Mouse (Mus musculus) embryonic facial prominence, embryonic 15.5 days (tissue): ENCODE measurements around the gene Celf6. TPM values are rescaled to one million over a fixed set of nuclear protein-coding genes. Genes with fewer than 3 reads are reported as not detected.

Experiments
- ATAC-seq: fragments of 200-750 bp; cut with Nextera tagmentation; 2 replicates; pipeline ENCODE4 v1.8.0; 2017; ENCODE audit warnings: low read depth, moderate TSS enrichment; ENCODE audit not compliant: insufficient number of reproducible peaks, low FRiP score, low TSS enrichment
- H3K27ac ChIP-seq: fragments of 300-500 bp; sonication (generic); replicated peaks from 2 replicates; pipeline ENCODE4 v1.5.1; 2015; ENCODE audit warnings: mild to moderate bottlenecking, inconsistent platforms
- H3K27me3 ChIP-seq: fragments of 300-500 bp; sonication (generic); 2 replicates; pipeline ENCODE4 v1.6.1; 2015; ENCODE audit warnings: inconsistent platforms
- H3K36me3 ChIP-seq: fragments of 300-500 bp; sonication (generic); 2 replicates; pipeline ENCODE4 v1.6.1; 2015; ENCODE audit warnings: mild to moderate bottlenecking, inconsistent platforms
- H3K4me1 ChIP-seq: fragments of 300-500 bp; sonication (generic); 2 replicates; pipeline ENCODE4 v1.6.1; 2015; ENCODE audit warnings: inconsistent platforms
- H3K4me2 ChIP-seq: fragments of 300-500 bp; sonication (generic); replicated peaks from 2 replicates; pipeline ENCODE4 v1.6.1; 2015; ENCODE audit warnings: mild to moderate bottlenecking, inconsistent platforms
- H3K4me3 ChIP-seq: fragments of 300-500 bp; sonication (generic); replicated peaks from 2 replicates; pipeline ENCODE4 v1.5.1; 2015; ENCODE audit warnings: mild to moderate bottlenecking, inconsistent platforms
- H3K9ac ChIP-seq: fragments of 300-500 bp; sonication (generic); 2 replicates; pipeline ENCODE4 v1.6.1; 2015; ENCODE audit warnings: inconsistent platforms
- H3K9me3 ChIP-seq: fragments of 300-500 bp; sonication (generic); replicated peaks from 2 replicates; pipeline ENCODE4 v1.6.1; 2016; ENCODE audit warnings: inconsistent platforms
- WGBS: fragments of 180-500 bp; shearing (Covaris S2); methylation state at CpG from one replicate; pipeline ENCODE4 v1.1.7; 2015; 5-methylcytosine and 5-hydroxymethylcytosine counted together
- polyA plus RNA-seq: library from polyadenylated mRNA; unstranded; fragments of >200 nt; fragmentation: Nextera tagmentation; extraction: Ambion mirVana; gene quantifications from 2 replicates; pipeline ENCODE4 v1.2.1, GENCODE M21; 2015

The Celf6 gene
- 0.48 and 0.62 TPM in 2 replicates for polyA plus RNA-seq

DNA sequence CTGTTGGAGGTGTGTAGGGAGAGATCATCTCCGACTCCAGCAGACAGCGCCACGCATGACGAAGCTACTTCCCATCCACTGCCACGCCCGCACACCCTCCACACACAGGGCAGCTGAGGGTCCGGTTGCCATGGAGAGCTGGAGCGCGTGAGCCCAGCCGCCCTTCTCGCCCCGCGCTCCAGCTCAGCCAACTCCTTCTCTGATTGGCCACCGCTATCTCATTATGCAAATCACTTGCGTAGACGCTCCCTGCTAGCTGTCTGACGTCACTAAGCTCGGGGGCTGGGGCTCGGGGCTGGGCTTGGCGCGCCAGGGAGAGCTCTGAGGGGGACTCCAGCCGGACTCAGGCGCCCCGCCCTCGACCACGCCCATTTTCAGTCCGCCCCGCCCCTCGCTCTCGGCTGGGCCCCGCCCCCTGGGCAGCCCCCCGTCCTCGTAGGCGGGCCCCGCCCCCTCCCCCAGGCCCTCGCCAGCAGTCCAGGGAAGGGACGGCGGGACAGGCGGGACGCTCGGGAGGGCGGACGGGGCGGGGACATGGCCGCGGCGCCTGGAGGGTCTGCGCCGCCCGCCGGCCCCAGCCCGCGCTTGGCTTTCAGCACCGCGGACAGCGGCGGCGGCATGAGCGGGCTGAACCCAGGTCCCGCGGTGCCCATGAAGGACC lies at the start of gene Celf6:
Celf6 (plus strand) TSS at position 74 of the 661 bp plus-strand sequence.
- Histone ChIP-seq H3K27me3 (peaks cover 27% of the 10 kb centered on the region), H3K4me3 (peak within 1 kb of the TSS; percentile 50), H3K27ac (no peak within 1 kb of the TSS), H3K9me3 (no peaks in the 10 kb centered on the region), H3K4me2 (peak within 1 kb of the TSS; percentile 90), H3K4me1 (peaks cover 16% of the 10 kb centered on the region), H3K36me3 (no peaks in the 10 kb centered on the region), H3K9ac (no peak within 1 kb of the TSS)
- peak; percentile 96 for ATAC-seq
- WGBS = 4% methylated on average over 50 of the region's 61 CpGs

DNA sequence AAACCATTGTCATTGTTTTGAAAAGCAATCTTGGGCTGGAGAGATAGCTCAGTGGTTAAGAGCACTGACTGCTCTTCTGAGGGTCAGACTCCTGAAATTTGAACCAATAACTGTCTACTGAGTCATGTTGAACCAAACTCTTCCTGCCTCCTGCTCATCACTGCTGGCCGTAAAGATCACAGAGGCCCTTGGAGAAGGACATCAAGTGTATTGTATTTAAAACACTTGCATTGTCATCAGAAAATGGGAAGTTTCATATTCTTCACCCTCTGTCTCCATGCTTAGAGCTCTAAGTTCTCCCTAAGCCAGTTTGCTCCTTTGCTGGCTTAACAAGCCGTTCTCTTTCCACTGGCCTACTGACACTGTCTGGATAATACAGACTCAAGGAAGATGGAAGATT lies 49.4 kb upstream of the Celf6 start:
- Histone ChIP-seq H3K4me2 (no peak overlapping the region), H3K27me3 (no peaks in the 10 kb centered on the region), H3K9ac (no peak overlapping the region), H3K4me3 (no peak overlapping the region), H3K36me3 (no peaks in the 10 kb centered on the region), H3K27ac (no peak overlapping the region), H3K4me1 (no peaks in the 10 kb centered on the region), H3K9me3 (no peaks in the 10 kb centered on the region)
- 80% methylated on average over 2 of the region's 2 CpGs for WGBS
- ATAC-seq = no peak

- Histone ChIP-seq H3K9ac (no peak overlapping the region), H3K4me3 (no peak overlapping the region), H3K27me3 (no peaks in the 10 kb centered on the region), H3K4me1 (no peaks in the 10 kb centered on the region), H3K36me3 (no peaks in the 10 kb centered on the region), H3K9me3 (no peaks in the 10 kb centered on the region), H3K27ac (no peak overlapping the region), H3K4me2 (no peak overlapping the region)
- WGBS = 22% methylated on average over 5 of the region's 5 CpGs
- no peak for ATAC-seq
Observed at GRCm38 (mm10) chr9:59531645-59532044, 46.1 kb upstream of the Celf6 start.

DNA sequence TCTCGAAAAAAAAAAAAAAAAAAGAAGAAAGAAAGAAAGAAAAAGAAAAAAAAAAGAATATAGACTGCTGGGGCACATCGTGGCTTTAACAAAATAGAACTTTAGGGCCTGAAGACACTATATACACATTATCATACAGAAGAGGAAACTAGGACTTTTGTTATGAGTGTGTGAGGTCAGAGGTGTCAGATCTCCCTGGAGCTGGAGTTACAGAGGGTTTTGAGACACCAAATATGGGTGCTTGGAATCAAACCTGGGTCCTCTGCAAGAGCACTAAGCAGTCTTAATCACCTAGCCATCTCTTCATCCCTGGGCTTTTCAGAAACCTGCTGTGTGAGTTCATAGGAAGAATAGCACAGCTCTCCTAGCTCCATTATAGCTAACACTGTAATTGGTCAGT lies 44.3 kb upstream of the Celf6 start:
- ATAC-seq = no peak
- WGBS = 72% methylated on average over 2 of the region's 2 CpGs
- H3K36me3 ChIP-seq = no peaks in the 10 kb centered on the region

DNA sequence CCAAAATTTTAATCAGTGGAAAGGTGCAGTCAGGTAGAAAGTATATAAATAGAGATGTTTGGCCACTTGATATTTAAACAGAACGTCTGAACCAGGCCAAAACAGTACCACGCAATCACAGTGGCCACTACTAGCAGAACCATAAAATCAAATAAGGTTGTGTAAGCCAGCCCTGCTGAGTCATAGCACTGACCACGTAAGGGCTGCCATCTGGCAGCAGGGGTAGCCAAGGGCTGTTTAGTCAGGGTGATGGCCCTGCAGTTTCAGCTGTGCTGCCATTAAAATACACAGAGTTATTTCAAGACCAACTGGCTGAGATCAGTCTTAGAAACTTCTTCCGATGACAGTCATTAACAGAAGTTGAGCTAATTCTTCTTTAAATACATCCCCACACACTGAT lies 43.8 kb upstream of the Celf6 start:
- H3K36me3 ChIP-seq = no peaks in the 10 kb centered on the region
- no peak for ATAC-seq
- no peaks in the 10 kb centered on the region for H3K9me3 ChIP-seq
- WGBS = 69% methylated on average over 4 of the region's 4 CpGs
- H3K4me3 ChIP-seq = no peak overlapping the region
- no peak overlapping the region for H3K4me2 ChIP-seq
- no peak overlapping the region for H3K9ac ChIP-seq
- H3K27me3 ChIP-seq = 0 out of 2 replicates have a peak, but pooled peaks cover 2% of the 10 kb centered on the region
- H3K27ac ChIP-seq = no peak overlapping the region
- H3K4me1 ChIP-seq = no peaks in the 10 kb centered on the region; the same call in 1 of the 2 replicates

More for the DNA sequence above, 44.3 kb upstream of the Celf6 start:
- Histone ChIP-seq H3K4me3 (no peak overlapping the region), H3K4me1 (no peaks in the 10 kb centered on the region), H3K9ac (no peak overlapping the region), H3K27ac (no peak overlapping the region), H3K27me3 (0 out of 2 replicates have a peak, but pooled peaks cover 2% of the 10 kb centered on the region), H3K4me2 (no peak overlapping the region), H3K9me3 (no peaks in the 10 kb centered on the region)

GRCm38 (mm10) chr9:59537651-59538050 lies 40.1 kb upstream of the Celf6 start:
- Histone ChIP-seq H3K9me3 (no peaks in the 10 kb centered on the region), H3K4me3 (no peak overlapping the region), H3K4me1 (peaks cover 10% of the 10 kb centered on the region; the same call in 1 of the 2 replicates), H3K27ac (no peak overlapping the region), H3K36me3 (no peaks in the 10 kb centered on the region), H3K9ac (no peak overlapping the region), H3K4me2 (no peak overlapping the region), H3K27me3 (0 out of 2 replicates have a peak, but pooled peaks cover 2% of the 10 kb centered on the region)
- no peak for ATAC-seq
- 76% methylated on average over 3 of the region's 3 CpGs for WGBS

GRCm38 (mm10) chr9:59539441-59540137 lies 38.1 kb upstream of the Celf6 start, which contains the start of the genes Hexa and Tmem202:
Gene Hexa, plus strand, starts transcription at chr9:59539540.
Gene Tmem202, minus strand, starts transcription at chr9:59539847.
- Histone ChIP-seq H3K4me2 (peak within 1 kb of the TSS; percentile 81), H3K27me3 (0 out of 2 replicates have a peak, but pooled peaks cover 2% of the 10 kb centered on the region), H3K4me1 (peaks cover 10% of the 10 kb centered on the region; the same call in 1 of the 2 replicates), H3K4me3 (peak within 1 kb of the TSS; percentile 76), H3K27ac (peak within 1 kb of the TSS; percentile 34), H3K36me3 (no peaks in the 10 kb centered on the region), H3K9ac (peak within 1 kb of the TSS; percentile 66), H3K9me3 (no peaks in the 10 kb centered on the region)
- WGBS = 2% methylated on average over 55 of the region's 55 CpGs
- peak; percentile 91 for ATAC-seq

DNA sequence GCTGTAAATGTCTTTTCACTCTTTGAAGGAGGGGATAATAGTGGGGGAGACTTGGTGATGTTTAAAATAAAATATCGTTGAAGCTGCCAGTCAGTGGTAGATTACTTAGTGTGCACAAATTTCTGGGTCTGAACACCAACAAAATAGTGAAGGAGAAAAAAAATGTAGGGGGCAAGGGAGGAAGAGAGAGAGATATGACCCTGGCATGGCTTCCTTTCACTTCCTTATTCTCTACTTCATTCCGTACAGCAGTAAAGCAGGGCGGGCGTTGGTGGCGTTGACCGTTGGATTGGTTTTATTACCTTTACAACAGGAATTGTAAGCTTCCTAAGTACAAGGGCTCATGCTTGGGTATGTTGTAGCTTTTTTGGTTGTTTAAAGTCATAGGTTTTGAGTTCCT lies 36.1 kb upstream of the Celf6 start:
- Histone ChIP-seq H3K9me3 (no peaks in the 10 kb centered on the region), H3K9ac (no peak overlapping the region), H3K4me2 (no peak overlapping the region), H3K27ac (no peak overlapping the region), H3K36me3 (no peaks in the 10 kb centered on the region), H3K4me1 (peaks cover 10% of the 10 kb centered on the region; the same call in 1 of the 2 replicates), H3K4me3 (no peak overlapping the region), H3K27me3 (0 out of 2 replicates have a peak, but pooled peaks cover 2% of the 10 kb centered on the region)
- 91% methylated on average over 6 of the region's 6 CpGs for WGBS
- ATAC-seq = no peak

DNA sequence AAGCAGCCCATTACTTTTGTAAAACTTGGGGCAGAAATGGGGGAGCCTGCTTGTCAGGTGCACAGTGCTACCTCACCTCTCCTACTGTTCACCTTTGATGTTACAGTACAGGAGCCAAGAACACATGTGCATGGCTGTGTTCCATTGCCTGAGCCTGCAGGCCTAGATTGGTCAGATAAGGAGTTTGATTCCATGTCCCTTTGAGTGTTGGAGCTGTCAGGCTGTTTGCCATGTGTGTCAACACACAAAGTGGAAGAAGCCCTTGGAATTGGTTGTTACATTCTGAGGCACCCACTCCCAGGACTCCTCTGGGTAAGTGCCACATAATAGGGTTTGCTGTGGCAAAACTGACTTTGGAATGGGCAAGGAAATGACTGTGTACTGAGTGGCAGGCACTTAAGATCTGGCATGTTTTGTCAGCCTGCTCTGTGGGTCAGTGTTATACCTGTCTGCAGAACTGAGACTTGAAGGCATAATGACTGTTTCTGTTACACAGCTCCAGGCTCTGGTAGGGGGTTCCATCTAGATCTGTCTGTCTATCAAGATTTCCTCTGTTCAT lies 34.9 kb upstream of the Celf6 start:
- Histone ChIP-seq H3K4me2 (no peak overlapping the region), H3K9ac (no peak overlapping the region), H3K27me3 (0 out of 2 replicates have a peak, but pooled peaks cover 2% of the 10 kb centered on the region), H3K9me3 (no peaks in the 10 kb centered on the region), H3K36me3 (no peaks in the 10 kb centered on the region), H3K4me1 (peaks cover 10% of the 10 kb centered on the region; the same call in 1 of the 2 replicates), H3K27ac (no peak overlapping the region), H3K4me3 (no peak overlapping the region)
- ATAC-seq = no peak

GRCm38 (mm10) chr9:59544739-59545138 lies 33.0 kb upstream of the Celf6 start:
- no peaks in the 10 kb centered on the region for H3K9me3 ChIP-seq
- H3K36me3 ChIP-seq = 0 out of 2 replicates have a peak, but pooled peaks cover 2% of the 10 kb centered on the region
- H3K4me2 ChIP-seq = no peak overlapping the region
- no peak overlapping the region for H3K4me3 ChIP-seq
- WGBS = 76% methylated on average over 5 of the region's 5 CpGs
- peaks cover 6% of the 10 kb centered on the region; the same call in 1 of the 2 replicates for H3K4me1 ChIP-seq
- no peak for ATAC-seq
- H3K9ac ChIP-seq = no peak overlapping the region
- no peak overlapping the region for H3K27ac ChIP-seq
- H3K27me3 ChIP-seq = no peaks in the 10 kb centered on the region

- Histone ChIP-seq H3K4me1 (no peaks in the 10 kb centered on the region), H3K27me3 (no peaks in the 10 kb centered on the region), H3K4me3 (no peak overlapping the region), H3K9ac (no peak overlapping the region), H3K36me3 (0 out of 2 replicates have a peak, but pooled peaks cover 2% of the 10 kb centered on the region), H3K9me3 (no peaks in the 10 kb centered on the region), H3K4me2 (no peak overlapping the region), H3K27ac (no peak overlapping the region)
- 87% methylated on average over 1 of the region's 1 CpGs for WGBS
- ATAC-seq = no peak
Observed at GRCm38 (mm10) chr9:59547869-59548268, 29.8 kb upstream of the Celf6 start.
